Mouse (Mus musculus) retina, postnatal 1 day (tissue): ENCODE measurements around the gene Lca5.

Source experiments
- DNase-seq: peaks from one replicate; pipeline ENCODE4 v3.0.0-alpha.2; 2012

The Lca5 gene

DNA sequence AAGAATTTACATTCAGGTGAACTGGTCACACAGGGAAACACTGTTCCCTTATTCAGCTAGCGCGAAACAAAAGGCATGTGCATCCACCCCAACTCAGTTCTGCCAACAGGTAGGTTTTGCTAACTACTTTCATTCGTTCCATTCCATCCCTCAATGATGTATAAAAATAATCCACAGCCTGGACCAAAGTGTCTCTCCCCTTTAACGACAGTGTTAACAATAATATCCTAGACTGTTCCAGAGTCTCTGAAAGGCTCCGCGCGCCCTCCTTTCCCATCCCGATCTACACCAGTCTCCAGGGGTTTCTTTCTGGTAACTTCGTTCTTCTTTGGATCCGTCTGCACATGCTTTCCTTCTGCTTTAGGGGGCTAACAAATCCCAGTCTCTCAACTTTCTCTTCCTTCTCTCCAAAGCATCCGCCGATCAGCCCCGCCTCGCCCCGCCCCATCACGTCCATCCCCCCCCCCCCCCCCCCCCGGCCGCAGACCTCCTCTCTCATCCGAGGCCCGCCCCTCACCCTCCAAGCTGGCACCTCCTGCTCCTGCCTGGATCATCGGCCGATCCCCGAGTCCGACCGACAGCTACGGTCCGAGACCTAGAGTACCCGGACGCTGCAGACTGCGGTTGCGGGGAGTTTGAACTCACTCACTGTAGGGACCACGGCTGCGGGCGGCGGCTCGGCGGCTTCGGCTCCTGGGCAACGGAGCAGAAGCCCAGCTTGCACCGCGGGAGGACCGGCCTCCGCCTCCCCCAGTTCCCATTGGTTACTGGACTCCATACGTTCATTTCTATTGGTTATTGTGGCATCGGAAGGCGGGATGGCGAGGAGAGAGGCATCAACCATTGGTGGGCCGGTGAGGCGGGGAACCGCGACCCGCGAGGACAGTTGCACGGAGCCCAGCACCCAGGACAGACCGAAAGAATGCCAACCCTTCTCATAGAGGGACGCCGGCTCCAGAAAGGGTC is at the start of gene Lca5:
TSS of gene Lca5 (minus strand) at position 736 of the 966 bp plus-strand sequence.
- peak; percentile 99 for DNase-seq

GRCm38 (mm10) chr9:83488491-83489210 is 47.7 kb upstream of the Lca5 start:
- peak; percentile 62 for DNase-seq

GRCm38 (mm10) chr9:83487771-83488470 is 47.0 kb upstream of the Lca5 start:
- peak; percentile 25 for DNase-seq

DNA sequence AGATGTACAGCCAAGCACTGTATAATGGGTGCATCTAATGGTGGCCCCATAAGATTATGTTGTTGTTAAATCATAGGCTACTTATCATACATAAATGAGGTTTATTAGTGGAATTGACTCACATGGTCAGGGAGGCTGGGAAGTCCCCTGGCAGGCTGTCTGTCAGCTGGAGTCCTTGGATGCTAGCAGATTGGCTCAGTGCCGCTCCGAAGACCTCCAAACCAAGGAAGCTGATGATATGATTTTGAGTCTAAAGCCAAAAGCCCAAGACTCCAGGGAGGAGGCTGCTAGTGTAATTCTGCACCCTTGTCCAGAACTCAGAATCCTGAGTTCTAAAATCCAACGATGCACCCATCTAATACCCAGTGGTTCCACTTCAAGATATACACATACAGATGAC is 45.0 kb upstream of the Lca5 start:
- no peak for DNase-seq

- DNase-seq, result no peak
Observed at GRCm38 (mm10) chr9:83485357-83485756, 44.4 kb upstream of the Lca5 start.

- no peak for DNase-seq
Observed at GRCm38 (mm10) chr9:83483419-83483818, 42.5 kb upstream of the Lca5 start.

- DNase-seq, result peak; percentile 68
Observed at GRCm38 (mm10) chr9:83482176-83482949, 41.4 kb upstream of the Lca5 start.

DNA sequence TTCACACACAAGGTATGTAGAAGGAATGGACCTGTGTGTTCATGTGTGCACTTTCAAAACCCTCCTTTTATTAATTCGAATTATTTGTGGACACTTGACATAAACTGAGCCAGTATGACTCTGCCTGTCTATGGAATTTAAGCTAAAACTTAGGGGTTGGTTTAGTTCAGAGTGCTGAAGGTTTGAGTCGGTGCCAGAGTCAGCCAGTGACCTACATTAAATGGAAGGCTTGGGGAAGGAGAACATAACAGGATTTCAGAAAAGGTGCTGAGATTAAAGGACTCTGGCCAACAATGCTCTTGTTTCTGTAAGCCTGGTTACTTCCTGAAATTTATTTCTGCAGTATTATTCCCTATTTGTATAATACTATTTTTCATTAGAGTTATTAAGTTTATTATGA is 28.9 kb upstream of the Lca5 start:
- DNase-seq, result no peak

- peak; percentile 80 for DNase-seq
Observed at GRCm38 (mm10) chr9:83447771-83448170, 6.8 kb upstream of the Lca5 start.

GRCm38 (mm10) chr9:83447176-83447575 is 6.2 kb upstream of the Lca5 start:
- DNase-seq, result peak; percentile 18

DNA sequence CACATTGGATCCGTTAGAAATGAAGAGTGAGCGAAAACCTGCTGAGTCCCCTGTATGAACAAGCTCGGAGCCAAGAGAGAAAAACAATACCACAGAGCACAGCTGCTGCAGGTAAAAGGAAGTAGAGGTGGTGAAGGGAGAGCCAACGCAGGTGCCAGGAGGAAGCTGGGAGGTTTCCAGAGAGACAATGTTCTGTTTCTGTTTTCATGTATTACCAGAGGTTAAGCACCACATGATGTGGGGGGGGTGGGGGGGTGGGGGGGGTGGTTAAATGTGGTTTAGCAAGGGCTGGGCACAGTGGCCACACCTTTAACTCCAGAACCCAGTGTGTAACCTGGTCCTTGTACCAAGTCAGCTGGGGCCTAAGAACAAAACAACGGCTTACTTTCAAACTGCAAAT is 3.3 kb downstream of the Lca5 start:
- DNase-seq, result no peak

DNA sequence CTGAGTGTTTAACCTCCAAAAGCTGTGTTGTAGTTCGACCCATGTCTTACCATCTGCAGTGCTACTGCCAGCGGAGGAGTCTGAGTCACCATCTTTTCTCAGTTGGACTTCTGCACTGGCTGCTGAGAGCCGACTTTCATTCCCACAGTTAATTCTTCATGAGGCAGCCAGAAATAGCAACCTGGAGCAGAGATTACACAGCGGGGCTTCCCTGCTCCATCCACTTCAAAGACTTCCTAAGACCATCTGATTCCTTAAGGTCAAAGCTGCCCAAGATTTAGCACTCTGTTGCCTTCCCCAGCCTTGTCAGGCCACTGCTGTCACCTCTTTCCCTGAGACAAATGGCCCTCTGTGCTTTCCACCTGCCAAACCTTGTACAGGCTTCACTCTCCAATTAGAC is 6.4 kb downstream of the Lca5 start:
- DNase-seq, result peak; percentile 58

DNA sequence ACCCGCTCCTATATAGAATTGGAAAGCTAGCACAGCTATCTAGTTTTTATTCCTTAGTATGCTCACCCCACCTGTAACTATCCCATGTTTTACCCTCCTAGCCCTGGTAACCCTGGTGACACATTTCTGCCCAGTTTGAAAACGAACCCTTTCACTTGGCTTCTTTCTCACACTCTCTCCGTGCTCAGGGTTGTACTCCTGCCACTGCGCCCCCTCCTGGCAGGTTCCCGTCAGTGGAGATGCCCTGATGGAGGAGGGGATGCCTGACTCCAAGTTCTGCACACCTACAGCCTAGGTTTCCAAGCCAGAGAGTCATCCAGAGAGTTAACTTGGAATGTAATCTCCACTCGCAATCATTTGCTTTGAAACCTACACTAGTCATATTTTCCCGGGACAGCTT is 7.3 kb downstream of the Lca5 start:
- DNase-seq, result no peak

DNA sequence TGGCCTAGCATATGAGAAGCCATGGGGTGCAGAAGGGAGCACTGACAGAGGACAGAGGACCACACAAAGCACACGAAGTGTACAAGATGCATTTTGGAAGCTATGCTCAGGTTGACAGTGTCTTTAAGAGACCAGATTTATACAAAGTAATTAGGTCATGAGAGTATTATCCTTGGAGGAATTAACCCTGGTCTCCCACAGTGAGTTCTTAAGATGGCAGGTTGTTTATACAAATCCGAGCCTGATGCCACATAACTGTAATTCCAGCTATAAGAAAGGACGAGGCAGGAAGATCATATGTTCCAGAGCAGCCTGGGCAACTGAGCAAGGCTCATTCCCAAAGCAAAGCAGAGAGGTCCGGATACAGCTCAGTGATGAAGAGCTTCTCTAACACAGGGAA is 13.0 kb downstream of the Lca5 start:
- peak; percentile 73 for DNase-seq

DNA sequence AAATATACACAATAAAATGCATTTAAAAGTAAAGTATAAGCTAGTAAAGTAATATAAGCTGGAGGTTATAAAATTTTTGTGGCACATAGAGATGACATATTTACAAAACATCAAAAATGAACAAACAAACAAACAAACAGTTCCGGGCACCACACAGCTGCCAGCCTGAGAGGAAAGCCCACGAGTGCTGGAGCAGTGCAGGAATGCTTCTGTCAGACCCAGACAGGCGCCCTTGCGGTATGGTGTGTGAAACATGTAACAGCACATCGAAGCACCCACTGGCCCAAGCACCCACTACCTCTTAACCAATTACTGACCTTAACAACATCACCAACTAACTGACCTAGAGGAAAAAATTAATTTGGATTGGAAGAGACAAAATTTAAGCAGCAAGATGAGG is 22.0 kb downstream of the Lca5 start:
- DNase-seq, result no peak

DNA sequence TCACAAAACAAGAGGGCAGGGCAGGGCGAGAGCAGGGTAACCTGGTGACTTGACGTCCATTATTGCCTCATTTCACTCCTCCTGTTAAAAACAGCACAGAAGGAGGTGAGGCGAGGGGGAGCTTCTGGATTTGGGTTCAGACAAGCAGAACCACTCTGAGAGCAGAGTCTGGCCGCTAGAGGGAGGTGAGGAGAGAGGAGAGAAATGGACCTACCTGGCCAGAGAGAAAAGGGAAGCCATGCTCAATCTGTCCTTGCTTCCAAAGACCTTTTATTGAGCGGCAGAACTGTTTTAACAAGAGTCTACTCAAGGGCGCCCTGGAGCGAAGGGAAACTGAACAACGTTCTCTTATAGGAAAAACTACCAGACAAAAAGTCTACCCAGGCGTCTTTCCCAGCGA is 27.9 kb downstream of the Lca5 start:
- no peak for DNase-seq

- no peak for DNase-seq
Observed at GRCm38 (mm10) chr9:83405150-83405549, 35.8 kb downstream of the Lca5 start.

DNA sequence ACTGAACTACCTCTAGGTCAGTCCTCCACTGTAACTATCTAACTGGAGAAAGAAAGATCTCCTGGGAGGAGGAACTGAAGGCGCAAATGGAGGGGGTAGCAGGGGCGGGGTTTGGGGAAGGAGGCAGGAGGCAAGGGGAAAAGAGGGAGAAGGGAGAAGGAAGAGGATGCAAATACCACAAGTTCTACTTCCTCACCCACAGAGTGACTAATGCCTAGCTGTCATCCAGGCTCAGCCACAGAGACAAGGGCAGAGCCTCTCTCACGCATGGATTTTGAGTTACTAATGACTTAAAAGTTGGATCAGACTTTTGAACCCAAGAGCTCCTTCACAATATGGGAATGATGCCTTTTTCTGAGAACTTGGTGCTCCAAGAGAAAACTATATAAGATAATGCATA is 40.1 kb downstream of the Lca5 start:
- DNase-seq, result no peak

DNA sequence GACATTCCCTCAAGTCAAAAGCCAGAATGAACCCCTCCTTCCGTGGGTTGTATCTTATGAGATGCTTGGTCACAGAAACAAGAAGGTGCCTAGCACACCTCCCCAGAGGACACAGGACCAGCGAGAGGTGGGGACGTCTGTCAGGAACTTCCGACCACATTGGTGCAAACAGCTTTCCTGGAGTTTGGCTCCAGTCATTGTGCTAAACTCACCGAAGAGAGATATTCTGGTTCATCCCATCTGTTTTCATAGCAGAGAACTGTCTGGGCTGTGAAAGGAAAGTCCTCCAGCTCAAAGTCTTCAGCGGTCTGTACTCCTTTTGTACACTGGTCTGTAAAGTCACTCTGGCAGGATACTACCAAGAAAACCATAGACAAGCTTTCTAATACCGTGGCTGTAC is 41.5 kb downstream of the Lca5 start:
- DNase-seq, result no peak

DNA sequence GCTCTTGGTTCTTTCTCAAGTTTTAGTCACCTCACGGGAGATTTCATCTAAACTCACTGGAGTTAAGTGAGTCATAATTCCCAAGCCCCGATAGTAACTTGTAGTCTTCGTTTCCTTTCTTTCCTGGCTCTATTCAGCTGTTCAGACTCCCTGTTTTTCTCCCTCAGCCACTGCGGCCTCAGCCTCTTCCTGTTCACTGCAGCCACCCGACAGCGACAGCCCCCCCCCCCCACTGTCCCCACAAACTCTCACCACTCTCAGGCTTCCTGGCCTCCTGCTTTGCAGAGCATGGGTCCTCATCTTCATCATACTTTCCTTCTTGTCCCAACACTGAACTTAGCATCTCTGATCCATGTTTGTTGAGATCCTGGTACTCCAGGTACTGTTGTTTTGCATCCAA is 42.7 kb downstream of the Lca5 start:
- DNase-seq, result no peak

- no peak for DNase-seq
Observed at GRCm38 (mm10) chr9:83395456-83395855, 45.5 kb downstream of the Lca5 start.

DNA sequence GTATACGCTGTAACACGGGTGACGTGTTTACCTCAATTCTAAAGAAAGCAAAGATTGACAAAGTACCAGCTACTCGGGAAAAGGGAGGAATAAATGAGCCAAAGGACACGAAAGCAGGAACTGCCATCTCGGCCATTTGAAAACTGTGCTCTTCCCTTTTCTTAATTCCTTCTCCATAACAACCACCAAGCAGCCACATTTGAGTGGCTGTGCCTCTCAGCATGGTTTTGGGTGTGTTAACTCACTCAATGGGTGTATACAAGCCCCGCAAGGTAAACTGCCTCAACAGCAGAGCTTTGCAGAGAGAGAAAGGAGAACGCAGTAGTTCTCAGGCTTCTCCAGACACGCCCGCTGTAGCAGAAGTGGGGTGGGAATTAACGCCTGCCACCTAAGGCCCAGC is 48.9 kb downstream of the Lca5 start:
- no peak for DNase-seq

- DNase-seq, result peak; percentile 48
Observed at GRCm38 (mm10) chr9:83389570-83389969, 51.4 kb downstream of the Lca5 start.
